Mouse (Mus musculus) cerebellum, adult 2 months (tissue): Measurements from ENCODE around the gene Pgap1. TPM values are rescaled to one million over a fixed set of nuclear protein-coding genes. Genes with fewer than 3 reads are reported as not detected.

Experiments used
- DNase-seq, 2 experiments: peaks; one replicate each; pipeline ENCODE4 v3.0.0; 2021
- H3K27ac ChIP-seq: fragments of 200-500 bp; 2 replicates; pipeline ENCODE4 v1.5.1; 2012; ENCODE audit warnings: low read length, control low read depth, inconsistent platforms; ENCODE audit not compliant: insufficient read depth
- H3K27me3 ChIP-seq: fragments of 200-500 bp; 2 replicates; pipeline ENCODE4 v1.6.1; 2012; ENCODE audit warnings: inconsistent platforms, mild to moderate bottlenecking, low read length, moderate library complexity; ENCODE audit not compliant: control insufficient read depth, insufficient read depth
- H3K4me1 ChIP-seq: fragments of 200-500 bp; 2 replicates; pipeline ENCODE4 v1.6.1; 2011; ENCODE audit warnings: low read length; ENCODE audit not compliant: control insufficient read depth, insufficient read depth
- H3K4me3 ChIP-seq: fragments of 200-500 bp; replicated peaks from 2 replicates; pipeline ENCODE3; 2011; ENCODE audit warnings: mild to moderate bottlenecking, low read depth, low read length, control low read depth; ENCODE audit not compliant: insufficient read depth
- CTCF ChIP-seq: fragments of 200-500 bp; IDR thresholded peaks from 2 replicates; pipeline ENCODE4 v1.5.1; 2011; ENCODE audit warnings: low read depth, mild to moderate bottlenecking, control low read depth, low read length, moderate library complexity, borderline replicate concordance; ENCODE audit not compliant: insufficient read depth
- POLR2A ChIP-seq: fragments of 200-500 bp; IDR thresholded peaks from 2 replicates; pipeline ENCODE4 v1.6.1; 2011; ENCODE audit warnings: low read length, control low read depth, borderline replicate concordance; ENCODE audit not compliant: insufficient read depth
- WGBS: fragments of 180-500 bp; shearing (Covaris S2); methylation state at CpG from one replicate; pipeline ENCODE4 v1.1.7; 2018; 5-methylcytosine and 5-hydroxymethylcytosine counted together
- polyA plus RNA-seq: library from polyadenylated mRNA; depleted of rRNA; stranded (reverse); fragments of >200 nt; gene quantifications from 2 replicates; pipeline ENCODE4 v1.2.3, GENCODE M21; 2012; rRNA removed

The Pgap1 gene
- polyA plus RNA-seq: 6.7 TPM in 2 replicates

DNA sequence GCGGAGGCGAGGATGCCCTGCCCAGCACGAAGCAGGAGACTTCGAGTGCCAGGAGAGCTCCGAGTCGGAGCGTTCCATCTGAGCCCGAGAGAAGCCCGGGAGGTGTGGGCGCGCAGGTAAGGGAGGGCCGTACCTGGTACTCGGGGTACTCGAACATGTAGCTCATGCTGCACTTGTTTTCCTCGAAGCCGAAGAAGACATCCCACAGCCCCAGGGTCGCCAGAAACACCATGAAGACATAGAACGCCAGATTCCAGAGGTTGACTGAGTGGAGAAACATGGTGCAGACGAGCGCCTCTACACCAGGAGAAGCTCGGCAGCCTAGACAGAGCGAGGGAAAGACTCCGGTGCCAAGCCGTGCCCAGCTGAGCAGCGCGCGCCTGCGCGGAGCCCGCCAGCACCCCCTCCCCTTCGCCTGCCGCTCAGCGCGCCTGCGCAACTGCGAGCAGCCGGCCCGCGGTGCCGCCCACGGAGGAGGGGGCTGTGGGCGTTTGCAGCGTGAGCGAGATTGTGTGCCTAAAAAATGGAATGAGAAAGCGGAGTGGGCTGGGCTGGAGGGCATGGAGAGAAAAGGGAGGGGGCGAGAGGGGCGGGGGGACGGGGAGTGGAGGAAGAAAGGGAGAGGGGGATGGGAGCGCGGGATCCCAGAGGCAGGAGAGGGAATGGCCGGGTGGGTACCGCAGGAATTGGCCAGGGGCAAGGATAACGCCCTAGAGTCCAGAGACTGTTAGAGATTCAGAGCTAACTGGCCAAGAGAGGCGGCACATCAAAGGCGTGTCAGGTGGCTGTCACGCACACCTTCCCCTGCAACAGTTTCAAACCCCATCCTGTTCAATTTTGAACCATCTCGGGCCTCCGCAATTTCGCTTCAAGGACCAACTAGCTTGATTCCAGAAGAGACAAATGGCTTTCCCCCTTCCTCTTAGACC, at the start of gene Pgap1:
Gene Pgap1, minus strand, starts transcription at position 384 of the 929 bp plus-strand sequence.
- H3K4me3 ChIP-seq: peak within 1 kb of the TSS; percentile 99
- TF ChIP-seq POLR2A: no peak; the same call in none of the 2 replicates
- no peak for TF ChIP-seq CTCF
- WGBS: under 1% methylated on average over 57 of the region's 59 CpGs
- peak; percentile 93 for DNase-seq
- no peaks in the 10 kb centered on the region for H3K27me3 ChIP-seq
- peaks cover 5% of the 10 kb centered on the region; the same call in 1 of the 2 replicates for H3K4me1 ChIP-seq
- H3K27ac ChIP-seq: peak within 1 kb of the TSS; percentile 82

- TF ChIP-seq CTCF (no peak), POLR2A (no peak)
- Histone ChIP-seq H3K27me3 (no peaks in the 10 kb centered on the region), H3K27ac (no peak overlapping the region), H3K4me3 (no peak overlapping the region), H3K4me1 (no peaks in the 10 kb centered on the region)
- 95% methylated on average over 1 of the region's 1 CpGs for WGBS
- DNase-seq: no peak
Measured at GRCm38 (mm10) chr1:54606936-54607335, 49.5 kb upstream of the Pgap1 start.

- DNase-seq: no peak
- TF ChIP-seq POLR2A (no peak), CTCF (no peak)
- Histone ChIP-seq H3K27ac (no peak overlapping the region), H3K27me3 (no peaks in the 10 kb centered on the region), H3K4me3 (no peak overlapping the region), H3K4me1 (no peaks in the 10 kb centered on the region)
- WGBS: 94% methylated on average over 9 of the region's 9 CpGs
Measured at GRCm38 (mm10) chr1:54601692-54602091, 44.2 kb upstream of the Pgap1 start.

- Histone ChIP-seq H3K4me3 (no peak overlapping the region), H3K27ac (no peak overlapping the region), H3K4me1 (no peaks in the 10 kb centered on the region), H3K27me3 (no peaks in the 10 kb centered on the region)
- 91% methylated on average over 1 of the region's 1 CpGs for WGBS
- TF ChIP-seq POLR2A: no peak
- no peak for TF ChIP-seq CTCF
- no peak for DNase-seq
Measured at GRCm38 (mm10) chr1:54600275-54600674, 42.8 kb upstream of the Pgap1 start.

GRCm38 (mm10) chr1:54597594-54598217, 40.2 kb upstream of the Pgap1 start:
- H3K27me3 ChIP-seq: no peaks in the 10 kb centered on the region
- H3K27ac ChIP-seq: no peak overlapping the region
- WGBS: 87% methylated on average over 4 of the region's 4 CpGs
- TF ChIP-seq CTCF: no peak
- TF ChIP-seq POLR2A: no peak
- H3K4me1 ChIP-seq: no peaks in the 10 kb centered on the region
- no peak overlapping the region for H3K4me3 ChIP-seq
- DNase-seq: no peak

- Histone ChIP-seq H3K4me3 (no peak overlapping the region), H3K27me3 (no peaks in the 10 kb centered on the region), H3K4me1 (no peaks in the 10 kb centered on the region), H3K27ac (no peak overlapping the region)
- TF ChIP-seq POLR2A (no peak), CTCF (no peak)
- no peak for DNase-seq
- WGBS: 78% methylated on average over 2 of the region's 2 CpGs
Measured at GRCm38 (mm10) chr1:54596151-54596550, 38.7 kb upstream of the Pgap1 start.

DNA sequence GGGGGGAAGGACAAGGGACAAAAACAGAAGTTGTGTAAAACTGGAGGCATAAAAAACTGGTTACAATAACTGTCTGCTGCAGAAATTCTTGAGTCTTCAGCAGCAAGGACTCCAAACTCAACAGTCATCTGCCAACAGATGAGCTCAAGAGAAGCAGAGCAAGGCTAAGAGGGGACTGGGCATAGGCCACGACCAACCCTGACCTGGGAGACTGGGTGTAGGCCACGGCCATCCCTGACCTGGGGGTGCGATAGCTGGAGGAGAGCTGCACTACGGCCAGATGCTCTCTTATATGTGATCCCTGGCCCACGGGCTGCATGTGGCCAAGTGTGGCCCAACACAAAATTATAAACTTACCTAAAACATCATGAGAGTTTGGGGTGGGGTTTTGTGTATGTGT, 29.6 kb upstream of the Pgap1 start:
- Histone ChIP-seq H3K4me1 (no peaks in the 10 kb centered on the region), H3K27ac (no peak overlapping the region), H3K4me3 (no peak overlapping the region), H3K27me3 (no peaks in the 10 kb centered on the region)
- WGBS: 93% methylated on average over 5 of the region's 5 CpGs
- no peak for DNase-seq
- no peak for TF ChIP-seq POLR2A
- no peak for TF ChIP-seq CTCF

GRCm38 (mm10) chr1:54585971-54586555, 28.6 kb upstream of the Pgap1 start:
- DNase-seq: no peak
- WGBS: 41% methylated on average over 5 of the region's 5 CpGs
- Histone ChIP-seq H3K4me3 (no peak overlapping the region), H3K4me1 (no peaks in the 10 kb centered on the region), H3K27ac (no peak overlapping the region), H3K27me3 (no peaks in the 10 kb centered on the region)
- no peak for TF ChIP-seq CTCF
- TF ChIP-seq POLR2A: no peak
